Mouse (Mus musculus) limb, embryonic 14.5 days (tissue): ENCODE measurements around the gene Slc2a13. TPM values are rescaled to one million over a fixed set of nuclear protein-coding genes. Genes with fewer than 3 reads are reported as not detected.

ENCODE experiments used
- ATAC-seq: fragments of 200-750 bp; cut with Nextera tagmentation; 2 replicates; pipeline ENCODE4 v1.8.0; 2017; ENCODE audit warnings: low read depth, moderate number of reproducible peaks, moderate TSS enrichment; ENCODE audit not compliant: low FRiP score
- DNase-seq: peaks from one replicate; pipeline ENCODE4 v3.0.0-alpha.2; 2015; ENCODE audit warnings: low spot score
- H3K27ac ChIP-seq: fragments of 300-500 bp; sonication (generic); replicated peaks from 2 replicates; pipeline ENCODE4 v1.5.1; 2014; ENCODE audit warnings: low read depth, mild to moderate bottlenecking, low read length, moderate library complexity, mixed read lengths
- H3K27me3 ChIP-seq: fragments of 300-500 bp; sonication (generic); 2 replicates; pipeline ENCODE4 v1.6.1; 2014; ENCODE audit warnings: low read length, mixed read lengths; ENCODE audit not compliant: control insufficient read depth, insufficient read depth
- H3K36me3 ChIP-seq: fragments of 300-500 bp; sonication (generic); 2 replicates; pipeline ENCODE4 v1.6.1; 2014; ENCODE audit warnings: mild to moderate bottlenecking, low read length, moderate library complexity, mixed read lengths; ENCODE audit not compliant: control insufficient read depth, insufficient read depth
- H3K4me1 ChIP-seq: fragments of 300-500 bp; sonication (generic); 2 replicates; pipeline ENCODE4 v1.6.1; 2014; ENCODE audit warnings: antibody characterized with exemption, low read length, mixed read lengths; ENCODE audit not compliant: control insufficient read depth, insufficient read depth
- H3K4me2 ChIP-seq: fragments of 300-500 bp; sonication (generic); replicated peaks from 2 replicates; pipeline ENCODE4 v1.6.1; 2014; ENCODE audit warnings: low read depth, mild to moderate bottlenecking, low read length, moderate library complexity; ENCODE audit not compliant: severe bottlenecking
- H3K4me3 ChIP-seq: fragments of 300-500 bp; sonication (generic); replicated peaks from 2 replicates; pipeline ENCODE4 v1.5.1; 2014; ENCODE audit warnings: low read length
- H3K9ac ChIP-seq: fragments of 300-500 bp; sonication (generic); 2 replicates; pipeline ENCODE4 v1.6.1; 2014; ENCODE audit warnings: mild to moderate bottlenecking, low read depth, low read length, moderate library complexity; ENCODE audit not compliant: severe bottlenecking
- H3K9me3 ChIP-seq: fragments of 300-500 bp; sonication (generic); 2 replicates; pipeline ENCODE4 v1.6.1; 2016; ENCODE audit warnings: low read length; ENCODE audit not compliant: control insufficient read depth
- POLR2A ChIP-seq: fragments of 200-500 bp; IDR thresholded peaks from 2 replicates; pipeline ENCODE4 v1.8.0; 2012; ENCODE audit warnings: inconsistent platforms, mild to moderate bottlenecking, moderate library complexity, borderline replicate concordance; ENCODE audit not compliant: insufficient read depth, insufficient read length; ENCODE audit errors: extremely low read depth
- WGBS: fragments of 180-500 bp; shearing (Covaris S2); extraction: QIAGEN DNeasy Blood & Tissue Kit; methylation state at CpG from one replicate; pipeline ENCODE4 v1.1.7; 2014; 5-methylcytosine and 5-hydroxymethylcytosine counted together
- polyA plus RNA-seq, 2 experiments: library from polyadenylated mRNA; depleted of rRNA in 1 of 2; stranded (reverse) in 1 of 2; unstranded in 1 of 2; fragments of >200 nt; fragmentation: Nextera tagmentation in 1 of 2; extraction: Ambion mirVana in 1 of 2; gene quantifications; 2 replicates each; pipeline versions ENCODE4 v1.2.1 to v1.2.3; 2012 to 2014

Gene Slc2a13
- polyA plus RNA-seq, 2 experiments = 2.7 to 3.5 TPM

- Histone ChIP-seq H3K9ac (no peak overlapping the region), H3K4me3 (no peak overlapping the region), H3K4me1 (peaks cover 12% of the 10 kb centered on the region), H3K4me2 (no peak overlapping the region), H3K36me3 (no peaks in the 10 kb centered on the region), H3K9me3 (no peaks in the 10 kb centered on the region), H3K27me3 (no peaks in the 10 kb centered on the region), H3K27ac (no peak overlapping the region)
- ATAC-seq (peak; percentile 47), DNase-seq (peak; percentile 62)
- 21% methylated on average over 1 of the region's 1 CpGs for WGBS
- TF ChIP-seq POLR2A = no peak
These were observed 70.4 kb downstream of the Slc2a13 start for GRCm38 (mm10) chr15:91502661-91503060.

- Histone ChIP-seq H3K36me3 (no peaks in the 10 kb centered on the region), H3K27me3 (no peaks in the 10 kb centered on the region), H3K4me3 (no peak overlapping the region), H3K4me2 (no peak overlapping the region), H3K9ac (no peak overlapping the region), H3K9me3 (no peaks in the 10 kb centered on the region), H3K27ac (no peak overlapping the region), H3K4me1 (peaks cover 12% of the 10 kb centered on the region)
- WGBS = 80% methylated on average over 9 of the region's 9 CpGs
- ATAC-seq = 0 out of 2 replicates have a peak, but pooled peaks have one; percentile 9
- DNase-seq = no peak
- no peak for TF ChIP-seq POLR2A
These were observed 70.8 kb downstream of the Slc2a13 start for GRCm38 (mm10) chr15:91502235-91502634.

GRCm38 (mm10) chr15:91495014-91495413, 78.0 kb downstream of the Slc2a13 start:
- 92% methylated on average over 4 of the region's 4 CpGs for WGBS

GRCm38 (mm10) chr15:91479924-91480615, 93.0 kb downstream of the Slc2a13 start:
- no peaks in the 10 kb centered on the region for H3K36me3 ChIP-seq
- no peak for TF ChIP-seq POLR2A
- H3K4me2 ChIP-seq = no peak overlapping the region
- H3K9ac ChIP-seq = no peak overlapping the region
- no peaks in the 10 kb centered on the region for H3K4me1 ChIP-seq
- ATAC-seq (no peak), DNase-seq (no peak)
- H3K9me3 ChIP-seq = no peaks in the 10 kb centered on the region
- H3K27ac ChIP-seq = no peak overlapping the region
- 90% methylated on average over 14 of the region's 14 CpGs for WGBS
- H3K27me3 ChIP-seq = no peaks in the 10 kb centered on the region
- no peak overlapping the region for H3K4me3 ChIP-seq

More at GRCm38 (mm10) chr15:91495014-91495413, 78.0 kb downstream of the Slc2a13 start:
- Histone ChIP-seq H3K27ac (no peak overlapping the region), H3K4me3 (no peak overlapping the region), H3K9me3 (no peaks in the 10 kb centered on the region), H3K27me3 (no peaks in the 10 kb centered on the region), H3K4me2 (no peak overlapping the region), H3K9ac (no peak overlapping the region), H3K4me1 (no peaks in the 10 kb centered on the region), H3K36me3 (no peaks in the 10 kb centered on the region)
- no peak for ATAC-seq
- DNase-seq = no peak
- no peak for TF ChIP-seq POLR2A

- Histone ChIP-seq H3K9ac (no peak overlapping the region), H3K27me3 (no peaks in the 10 kb centered on the region), H3K27ac (no peak overlapping the region), H3K4me2 (no peak overlapping the region), H3K9me3 (0 out of 2 replicates have a peak, but pooled peaks cover 5% of the 10 kb centered on the region), H3K36me3 (no peaks in the 10 kb centered on the region), H3K4me1 (no peaks in the 10 kb centered on the region), H3K4me3 (no peak overlapping the region)
- no peak for ATAC-seq
- DNase-seq = peak; percentile 84
- WGBS = 36% methylated on average over 5 of the region's 5 CpGs
- no peak for TF ChIP-seq POLR2A
These were observed 95.3 kb downstream of the Slc2a13 start for GRCm38 (mm10) chr15:91477766-91478165.
